Mouse (Mus musculus) megakaryocyte, embryonic 14.5 days (primary cell): ENCODE data around the gene Edn2. TPM values are rescaled to one million over a fixed set of nuclear protein-coding genes. Genes with fewer than 3 reads are reported as not detected.

Experiments
- H3K27me3 ChIP-seq: replicated peaks from 2 replicates; pipeline ENCODE3; 2012; ENCODE audit warnings: inconsistent platforms
- H3K36me3 ChIP-seq: replicated peaks from 2 replicates; pipeline ENCODE3; 2012; ENCODE audit warnings: low read length, inconsistent platforms, mixed read lengths
- H3K4me1 ChIP-seq: 2 replicates; pipeline ENCODE4 v1.6.1; 2012; ENCODE audit warnings: inconsistent platforms
- H3K4me3 ChIP-seq: replicated peaks from 2 replicates; pipeline ENCODE3; 2012; ENCODE audit warnings: moderate library complexity, mild to moderate bottlenecking, inconsistent platforms
- H3K9me3 ChIP-seq: 2 replicates; pipeline ENCODE4 v1.6.1; 2012; ENCODE audit warnings: inconsistent platforms
- FLI1 ChIP-seq: IDR thresholded peaks from 2 replicates; pipeline ENCODE4 v1.6.1; 2012; ENCODE audit warnings: low read length, inconsistent platforms, mixed read lengths
- GATA1 ChIP-seq: IDR thresholded peaks from 3 replicates; pipeline ENCODE4 v1.6.1; 2012; ENCODE audit warnings: mixed read lengths, low read length, inconsistent platforms, borderline replicate concordance
- polyA plus RNA-seq: library from polyadenylated mRNA; stranded (reverse); fragments of >175 nt; gene quantifications from 2 replicates; pipeline ENCODE4 v1.2.3, GENCODE M21; 2012; ENCODE audit warnings: low replicate concordance; ENCODE audit not compliant: insufficient read depth

The Edn2 gene
- polyA plus RNA-seq, 1 experiment, result not detected

DNA sequence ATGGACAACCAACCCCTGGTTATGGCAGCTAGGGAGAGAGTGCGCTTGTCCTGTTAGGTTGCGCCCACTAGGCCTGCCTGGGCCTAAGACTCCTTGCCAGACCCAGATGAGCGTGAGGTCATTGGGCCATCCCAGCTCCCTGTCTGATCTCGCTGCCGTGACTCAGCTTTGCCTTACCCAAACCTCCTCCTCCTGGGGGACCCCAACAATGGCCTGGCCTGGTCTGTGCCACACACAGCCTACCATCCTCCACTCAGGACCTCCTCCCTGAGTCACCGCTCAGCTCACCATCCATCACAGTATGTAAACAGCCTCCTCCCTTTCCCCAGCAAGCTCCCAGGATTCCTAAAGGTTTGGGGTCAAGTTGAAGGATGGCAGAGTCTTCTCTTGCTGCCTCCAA, 9.1 kb upstream of the Edn2 start:
- H3K4me3 ChIP-seq, result no peak overlapping the region
- H3K27me3 ChIP-seq, result peaks cover 74% of the 10 kb centered on the region
- H3K4me1 ChIP-seq, result peaks cover 13% of the 10 kb centered on the region
- no peaks in the 10 kb centered on the region for H3K9me3 ChIP-seq
- no peaks in the 10 kb centered on the region for H3K36me3 ChIP-seq
- no peak for TF ChIP-seq GATA1
- no peak for TF ChIP-seq FLI1

- Histone ChIP-seq H3K4me1 (peaks cover 13% of the 10 kb centered on the region), H3K36me3 (no peaks in the 10 kb centered on the region), H3K9me3 (no peaks in the 10 kb centered on the region), H3K27me3 (peaks cover 78% of the 10 kb centered on the region), H3K4me3 (no peak overlapping the region)
- TF ChIP-seq FLI1, result no peak
- no peak for TF ChIP-seq GATA1
Measured at GRCm38 (mm10) chr4:120152648-120153047, 8.4 kb upstream of the Edn2 start.

- H3K4me1 ChIP-seq, result peaks cover 8% of the 10 kb centered on the region
- H3K36me3 ChIP-seq, result no peaks in the 10 kb centered on the region
- peaks cover 76% of the 10 kb centered on the region for H3K27me3 ChIP-seq
- no peaks in the 10 kb centered on the region for H3K9me3 ChIP-seq
- TF ChIP-seq GATA1 (no peak), FLI1 (no peak)
- H3K4me3 ChIP-seq, result no peak overlapping the region
Measured at GRCm38 (mm10) chr4:120153736-120154135, 7.3 kb upstream of the Edn2 start.

DNA sequence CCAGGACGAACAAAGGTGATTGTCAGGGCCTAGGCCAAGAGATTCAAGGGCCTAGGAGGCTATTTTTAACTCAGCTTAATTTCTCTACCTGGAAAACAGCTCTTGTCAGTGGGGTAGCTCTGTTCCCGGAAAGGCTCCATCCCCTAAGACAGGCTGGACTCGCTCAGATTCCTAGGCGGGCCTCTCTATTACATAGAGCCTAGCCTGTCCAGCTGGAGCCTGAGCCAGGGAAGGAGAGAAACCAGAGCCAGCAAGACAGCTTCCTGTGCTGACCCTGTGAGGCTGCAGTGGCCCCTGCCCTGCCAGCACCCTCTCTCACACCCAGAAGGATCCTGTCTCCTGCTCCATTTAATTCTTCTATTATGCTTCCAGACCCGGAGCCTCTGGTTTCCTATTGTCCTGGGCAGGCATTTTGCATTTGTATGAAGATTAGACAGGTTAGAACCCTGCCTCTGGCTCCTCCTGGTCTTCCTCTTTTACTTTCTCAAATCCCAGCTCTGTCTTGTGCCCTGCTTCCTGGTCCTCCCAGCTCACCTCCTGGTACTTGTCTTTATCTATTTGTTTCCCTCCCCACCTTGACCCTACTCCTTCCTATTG, 2.2 kb upstream of the Edn2 start:
- no peak for TF ChIP-seq GATA1
- H3K9me3 ChIP-seq, result no peaks in the 10 kb centered on the region
- H3K36me3 ChIP-seq, result no peaks in the 10 kb centered on the region
- H3K4me3 ChIP-seq, result no peak overlapping the region
- no peaks in the 10 kb centered on the region for H3K4me1 ChIP-seq
- peaks cover 75% of the 10 kb centered on the region for H3K27me3 ChIP-seq

GRCm38 (mm10) chr4:120162586-120162985, 1.6 kb downstream of the Edn2 start:
- no peak overlapping the region for H3K4me3 ChIP-seq
- no peak for TF ChIP-seq GATA1
- TF ChIP-seq FLI1, result no peak
- H3K4me1 ChIP-seq, result no peaks in the 10 kb centered on the region
- peaks cover 79% of the 10 kb centered on the region for H3K27me3 ChIP-seq
- H3K9me3 ChIP-seq, result no peaks in the 10 kb centered on the region
- H3K36me3 ChIP-seq, result no peaks in the 10 kb centered on the region

- TF ChIP-seq GATA1 (no peak), FLI1 (no peak)
- H3K4me1 ChIP-seq, result no peaks in the 10 kb centered on the region
- peaks cover 78% of the 10 kb centered on the region for H3K27me3 ChIP-seq
- no peak overlapping the region for H3K4me3 ChIP-seq
- H3K9me3 ChIP-seq, result no peaks in the 10 kb centered on the region
- no peaks in the 10 kb centered on the region for H3K36me3 ChIP-seq
Measured at GRCm38 (mm10) chr4:120163242-120163641, 2.2 kb downstream of the Edn2 start.

DNA sequence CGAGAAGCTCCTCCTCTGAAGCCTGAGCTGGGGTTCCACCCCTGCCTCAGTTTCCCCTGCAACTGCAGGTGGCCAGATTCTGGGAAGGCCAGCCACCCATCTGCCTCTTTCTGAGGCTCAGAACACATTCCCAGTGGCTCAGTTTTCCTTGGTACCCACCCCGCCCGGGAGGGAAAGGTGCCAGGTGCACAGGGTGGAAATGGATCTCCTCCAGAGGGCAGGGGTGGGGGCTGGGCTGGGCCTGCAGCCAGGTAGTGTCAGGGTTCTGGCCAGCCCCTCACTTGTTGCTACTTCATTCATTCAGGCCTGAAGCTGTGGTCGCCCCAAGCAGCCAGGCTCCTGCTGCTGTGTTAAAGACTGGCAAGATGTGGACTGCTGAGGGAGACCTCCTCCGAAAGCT, 3.3 kb downstream of the Edn2 start:
- Histone ChIP-seq H3K9me3 (no peaks in the 10 kb centered on the region), H3K4me3 (no peak overlapping the region), H3K36me3 (no peaks in the 10 kb centered on the region), H3K4me1 (no peaks in the 10 kb centered on the region; the same call in 1 of the 2 replicates), H3K27me3 (peaks cover 76% of the 10 kb centered on the region)
- no peak for TF ChIP-seq GATA1

DNA sequence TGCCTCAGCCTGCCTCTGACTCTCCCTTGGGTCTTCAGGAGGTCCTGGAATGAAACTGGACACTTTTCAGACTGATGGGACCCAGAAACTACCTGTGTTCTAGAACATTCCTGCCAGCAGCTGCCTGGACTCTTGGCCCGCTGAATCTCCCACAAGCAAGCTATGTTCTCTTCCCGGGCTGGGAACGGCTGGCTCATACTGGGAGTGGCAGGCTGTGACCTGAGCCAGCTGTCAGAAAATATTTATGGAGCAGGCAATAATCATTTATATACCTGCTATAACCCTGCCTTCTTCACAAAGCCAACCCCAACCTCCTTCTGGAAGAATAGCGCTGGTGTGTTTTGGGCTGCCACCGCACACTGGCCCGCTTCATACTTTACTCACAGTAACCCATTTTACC, 6.8 kb downstream of the Edn2 start:
- H3K9me3 ChIP-seq, result no peaks in the 10 kb centered on the region
- no peaks in the 10 kb centered on the region; the same call in 1 of the 2 replicates for H3K4me1 ChIP-seq
- H3K27me3 ChIP-seq, result peaks cover 73% of the 10 kb centered on the region
- TF ChIP-seq FLI1 (no peak), GATA1 (no peak)
- no peak overlapping the region for H3K4me3 ChIP-seq
- no peaks in the 10 kb centered on the region for H3K36me3 ChIP-seq

GRCm38 (mm10) chr4:120168346-120168745, 7.3 kb downstream of the Edn2 start:
- H3K4me3 ChIP-seq, result no peak overlapping the region
- H3K36me3 ChIP-seq, result no peaks in the 10 kb centered on the region
- peaks cover 73% of the 10 kb centered on the region for H3K27me3 ChIP-seq
- no peaks in the 10 kb centered on the region for H3K9me3 ChIP-seq
- TF ChIP-seq GATA1 (no peak), FLI1 (no peak)
- no peaks in the 10 kb centered on the region; the same call in 1 of the 2 replicates for H3K4me1 ChIP-seq

DNA sequence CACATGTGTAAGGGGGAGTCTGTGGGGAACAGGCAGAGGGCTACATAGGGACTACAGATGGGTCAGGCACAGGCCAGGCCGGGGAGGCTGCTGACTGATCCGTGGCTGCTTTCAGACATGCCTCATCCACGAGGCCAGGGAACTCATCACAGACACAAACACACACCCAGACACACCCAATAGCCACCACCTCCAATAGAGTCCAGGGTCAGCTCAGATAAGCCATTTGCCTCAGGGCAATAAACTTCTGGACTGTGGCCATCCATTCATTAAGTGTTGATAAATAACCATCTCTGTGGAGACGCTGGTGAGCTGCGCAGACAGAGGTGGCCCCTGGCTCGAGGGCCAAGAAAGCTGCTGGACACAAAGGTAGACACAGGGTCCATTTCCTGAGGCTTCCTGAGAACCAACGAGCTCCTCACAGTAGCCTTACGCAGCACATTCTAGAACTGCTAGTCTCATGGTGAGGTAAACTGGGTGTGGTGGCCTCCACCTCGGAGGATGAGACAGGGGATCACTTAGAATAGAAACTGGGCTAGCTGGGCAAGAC, 9.5 kb downstream of the Edn2 start:
- H3K36me3 ChIP-seq, result no peaks in the 10 kb centered on the region
- no peaks in the 10 kb centered on the region for H3K9me3 ChIP-seq
- no peak overlapping the region for H3K4me3 ChIP-seq
- TF ChIP-seq GATA1 (no peak), FLI1 (no peak)
- H3K27me3 ChIP-seq, result peaks cover 66% of the 10 kb centered on the region
- H3K4me1 ChIP-seq, result no peaks in the 10 kb centered on the region; the same call in 1 of the 2 replicates

- H3K4me1 ChIP-seq, result no peaks in the 10 kb centered on the region; the same call in 1 of the 2 replicates
- TF ChIP-seq FLI1 (no peak), GATA1 (no peak)
- peaks cover 62% of the 10 kb centered on the region for H3K27me3 ChIP-seq
- no peaks in the 10 kb centered on the region for H3K9me3 ChIP-seq
- no peak overlapping the region for H3K4me3 ChIP-seq
- H3K36me3 ChIP-seq, result no peaks in the 10 kb centered on the region
Measured at GRCm38 (mm10) chr4:120172050-120172684, 11.2 kb downstream of the Edn2 start.
